Mouse (Mus musculus) brain, embryonic 14.5 days (tissue): ENCODE results near the gene Aqp3.

Experiments
- CTCF ChIP-seq: fragments of 200-500 bp; IDR thresholded peaks from 2 replicates; pipeline ENCODE4 v1.5.1; 2012; ENCODE audit warnings: inconsistent platforms, mild to moderate bottlenecking, moderate library complexity, borderline replicate concordance; ENCODE audit not compliant: insufficient read depth, insufficient read length; ENCODE audit errors: extremely low read depth
- POLR2A ChIP-seq: fragments of 200-500 bp; IDR thresholded peaks from 2 replicates; pipeline ENCODE4 v1.6.1; 2012; ENCODE audit warnings: mild to moderate bottlenecking, inconsistent platforms, borderline replicate concordance; ENCODE audit not compliant: poor library complexity, insufficient read depth, insufficient read length, severe bottlenecking; ENCODE audit errors: extremely low read depth

- TF ChIP-seq CTCF, result no peak
- no peak for TF ChIP-seq POLR2A
These were observed 8.8 kb downstream of the Aqp3 start for GRCm38 (mm10) chr4:41089189-41089588.
